14 mouse cellular contexts compared by ENCODE assay signal in genomic region chr10:19911583-19911982, GRCm38 (mm10). TPM values are rescaled to one million over a fixed set of nuclear protein-coding genes. Genes with fewer than 3 reads are reported as not detected.
A peak's percentile ranks its signal among the peaks of the same experiment; 100 is the strongest.
DNase-seq lines count a peak whose midpoint lies in the region; ATAC-seq lines count a peak whose summit lies in the region.
"Had no signal": no experiment of that assay in that cellular context is flagged by ENCODE, and none has a peak within 500 bp of the region (broad histone marks: within the 10 kb centered on the region; RNA-seq: fewer than 3 reads in every experiment).

No protein-coding gene starts in this region.

- H3K36me3 ChIP-seq in hindbrain, embryonic 14.5 days (replicated peaks; ENCODE audit: control insufficient read depth, insufficient read depth): no peaks in the 10 kb centered on the region
- no peaks in the 10 kb centered on the region for H3K36me3 ChIP-seq in hindbrain, embryonic 10.5 days
- no peaks in the 10 kb centered on the region for H3K36me3 ChIP-seq in midbrain, embryonic 11.5 days (ENCODE audit: control insufficient read depth, insufficient read depth, low read length)
- H3K36me3 ChIP-seq in midbrain, embryonic 10.5 days: no peaks in the 10 kb centered on the region
- H3K36me3 ChIP-seq: liver, embryonic 12.5 days; neural tube, embryonic 13.5 days; stomach, embryonic 15.5 days had no signal

- DNase-seq in hindbrain, embryonic 14.5 days (ENCODE audit: low spot score): peak; percentile 53
- DNase-seq in hindbrain, embryonic 10.5 days (ENCODE audit: low spot score): no peak
- peak; percentile 35 for DNase-seq in midbrain, embryonic 11.5 days (ENCODE audit: low spot score, missing footprints)
- no peak for DNase-seq in midbrain, embryonic 10.5 days (ENCODE audit: low spot score)
- DNase-seq in adipocyte (ENCODE audit: low spot score): peak; percentile 58
- DNase-seq in naive thymus-derived CD4-positive, alpha-beta T cell, adult 2 months (ENCODE audit: low read depth): peak; percentile 46
- no peak for DNase-seq in cerebellum, adult 9-10 months
- DNase-seq: adrenal gland, adult 8-10 months; cerebellum, adult 11-12 months; kidney, adult 9 months had no signal

- H3K27me3 ChIP-seq in hindbrain, embryonic 14.5 days (ENCODE audit: control insufficient read depth, insufficient read depth, low read length): no peaks in the 10 kb centered on the region
- peaks cover 7% of the 10 kb centered on the region; the same call in 1 of the 2 replicates for H3K27me3 ChIP-seq in hindbrain, embryonic 10.5 days (ENCODE audit: insufficient read depth, poor library complexity, severe bottlenecking)
- no peaks in the 10 kb centered on the region for H3K27me3 ChIP-seq in midbrain, embryonic 11.5 days (ENCODE audit: control insufficient read depth, insufficient read depth, low read length)
- H3K27me3 ChIP-seq in midbrain, embryonic 10.5 days (ENCODE audit: low read depth, poor library complexity, severe bottlenecking): 0 out of 2 replicates have a peak, but pooled peaks cover 4% of the 10 kb centered on the region
- H3K27me3 ChIP-seq: liver, embryonic 12.5 days; stomach, embryonic 15.5 days had no signal

- no peak overlapping the region for H3K4me3 ChIP-seq in hindbrain, embryonic 14.5 days (replicated peaks; ENCODE audit: low read length)
- no peak overlapping the region for H3K4me3 ChIP-seq in hindbrain, embryonic 10.5 days
- H3K4me3 ChIP-seq in midbrain, embryonic 11.5 days (ENCODE audit: low read depth, low read length): no peak overlapping the region
- no peak overlapping the region for H3K4me3 ChIP-seq in midbrain, embryonic 10.5 days
- H3K4me3 ChIP-seq: erythroblast, embryonic 14.5 days; liver, embryonic 12.5 days; neural tube, embryonic 13.5 days; stomach, embryonic 15.5 days had no signal

- no peaks in the 10 kb centered on the region for H3K4me1 ChIP-seq in hindbrain, embryonic 14.5 days (replicated peaks; ENCODE audit: control insufficient read depth, insufficient read depth, low read length)
- peaks cover 5% of the 10 kb centered on the region; the same call in 1 of the 2 replicates for H3K4me1 ChIP-seq in hindbrain, embryonic 10.5 days (replicated peaks)
- no peaks in the 10 kb centered on the region for H3K4me1 ChIP-seq in midbrain, embryonic 11.5 days (ENCODE audit: control insufficient read depth, insufficient read depth, low read length)
- H3K4me1 ChIP-seq in midbrain, embryonic 10.5 days: no peaks in the 10 kb centered on the region
- H3K4me1 ChIP-seq: neural tube, embryonic 13.5 days; stomach, embryonic 15.5 days had no signal

- H3K4me2 ChIP-seq in hindbrain, embryonic 14.5 days (replicated peaks): no peak overlapping the region
- no peak overlapping the region for H3K4me2 ChIP-seq in midbrain, embryonic 11.5 days
- H3K4me2 ChIP-seq: liver, embryonic 12.5 days; neural tube, embryonic 13.5 days; stomach, embryonic 15.5 days had no signal

- 34% methylated on average over 1 of the region's 1 CpGs for WGBS in hindbrain, embryonic 14.5 days
- WGBS in hindbrain, embryonic 10.5 days: 51% methylated on average over 1 of the region's 1 CpGs
- WGBS in midbrain, embryonic 11.5 days: 41% methylated on average over 1 of the region's 1 CpGs
- 50% methylated on average over 1 of the region's 1 CpGs for WGBS in midbrain, embryonic 10.5 days

- no peak overlapping the region for H3K27ac ChIP-seq in hindbrain, embryonic 14.5 days
- H3K27ac ChIP-seq in hindbrain, embryonic 10.5 days: no peak overlapping the region
- H3K27ac ChIP-seq in midbrain, embryonic 11.5 days (ENCODE audit: low read depth, low read length): no peak overlapping the region
- no peak overlapping the region for H3K27ac ChIP-seq in midbrain, embryonic 10.5 days (replicated peaks)
- H3K27ac ChIP-seq: liver, embryonic 12.5 days; neural tube, embryonic 13.5 days; stomach, embryonic 15.5 days had no signal

- no peaks in the 10 kb centered on the region for H3K9me3 ChIP-seq in hindbrain, embryonic 14.5 days (ENCODE audit: control insufficient read depth, low read length)
- H3K9me3 ChIP-seq in hindbrain, embryonic 10.5 days: no peaks in the 10 kb centered on the region
- H3K9me3 ChIP-seq in midbrain, embryonic 11.5 days (ENCODE audit: control insufficient read depth, low read length): no peaks in the 10 kb centered on the region
- H3K9me3 ChIP-seq in midbrain, embryonic 10.5 days (replicated peaks): no peaks in the 10 kb centered on the region
- H3K9me3 ChIP-seq: liver, embryonic 12.5 days; neural tube, embryonic 13.5 days; stomach, embryonic 15.5 days had no signal

- ATAC-seq in hindbrain, embryonic 14.5 days (ENCODE audit: low FRiP score): no peak
- ATAC-seq in midbrain, embryonic 11.5 days (ENCODE audit: low FRiP score): no peak
- ATAC-seq: liver, embryonic 12.5 days had no signal

- no peak overlapping the region for H3K9ac ChIP-seq in hindbrain, embryonic 14.5 days
- H3K9ac ChIP-seq in midbrain, embryonic 11.5 days (ENCODE audit: low read length): no peak overlapping the region
- H3K9ac ChIP-seq: liver, embryonic 12.5 days; neural tube, embryonic 13.5 days; stomach, embryonic 15.5 days had no signal

RNA-seq across cellular contexts. Expression of gene Pex7, which starts 4.1 kb away (rescaled TPM):
- 29.0 and 32.2 TPM in 2 replicates for polyA plus RNA-seq in hindbrain, embryonic 14.5 days (2014; fragmentation: Nextera tagmentation; extraction: Ambion mirVana)
- 31.7 and 33.0 TPM in 2 replicates for polyA plus RNA-seq in hindbrain, embryonic 10.5 days (2016; fragmentation: Nextera tagmentation; extraction: Ambion mirVana)
- polyA plus RNA-seq in midbrain, embryonic 11.5 days (2014; fragmentation: Nextera tagmentation; extraction: Ambion mirVana): 33.4 and 33.6 TPM in 2 replicates
- polyA plus RNA-seq in midbrain, embryonic 10.5 days (2016; fragmentation: Nextera tagmentation; extraction: Ambion mirVana): 31.2 and 33.1 TPM in 2 replicates

RNA-seq across cellular contexts. Expression of gene Map3k5, which starts 22.7 kb away (rescaled TPM):
- 1.5 and 1.8 TPM in 2 replicates for polyA plus RNA-seq in hindbrain, embryonic 14.5 days (2014; fragmentation: Nextera tagmentation; extraction: Ambion mirVana)
- polyA plus RNA-seq in hindbrain, embryonic 10.5 days (2016; fragmentation: Nextera tagmentation; extraction: Ambion mirVana): 0.46 and 0.55 TPM in 2 replicates
- polyA plus RNA-seq in midbrain, embryonic 11.5 days (2014; fragmentation: Nextera tagmentation; extraction: Ambion mirVana): 0.51 and 1.0 TPM in 2 replicates
- 0.32 and 0.34 TPM in 2 replicates for polyA plus RNA-seq in midbrain, embryonic 10.5 days (2016; fragmentation: Nextera tagmentation; extraction: Ambion mirVana)
- polyA plus RNA-seq: erythroblast, embryonic 14.5 days had no signal

Comparison
In these comparisons a context has a peak if more than half of its experiments do, and no peak if none do; other contexts are left out.
1. DNase-seq: peak in hindbrain, embryonic 14.5 days (single experiment), midbrain, embryonic 11.5 days (single experiment), adipocyte (single experiment) and naive thymus-derived CD4-positive, alpha-beta T cell, adult 2 months (single experiment); none in hindbrain, embryonic 10.5 days (single experiment), midbrain, embryonic 10.5 days (single experiment) and cerebellum, adult 9-10 months (single experiment).